16 mouse cellular contexts compared by ENCODE assay signal in genomic region chr15:62216688-62217477, GRCm38 (mm10).
DNase-seq lines count a peak whose midpoint lies in the region; ATAC-seq and TF ChIP-seq lines count a peak whose summit lies in the region.
"Had no signal": no experiment of that assay in that cellular context is flagged by ENCODE, and none has a peak within 500 bp of the region (broad histone marks: within the 10 kb centered on the region; RNA-seq: fewer than 3 reads in every experiment).

No protein-coding gene starts in this region.

- no peak for ATAC-seq in heart, embryonic 11.5 days (replicated peaks; ENCODE audit: insufficient number of reproducible peaks, low FRiP score, low TSS enrichment)
- ATAC-seq in erythroid progenitor cell, adult 5-6 weeks (replicated peaks; ENCODE audit: low FRiP score, poor library complexity, severe bottlenecking): no peak
- ATAC-seq: hindbrain, embryonic 16.5 days had no signal

- no peak overlapping the region for H3K4me3 ChIP-seq in heart, embryonic 11.5 days (ENCODE audit: low read depth, low read length)
- no peak overlapping the region for H3K4me3 ChIP-seq in cerebellum, adult 2 months (replicated peaks; ENCODE audit: insufficient read depth, low read depth, low read length)
- H3K4me3 ChIP-seq: erythroblast, embryonic 14.5 days; megakaryocyte, embryonic 14.5 days; neural tube, embryonic 13.5 days had no signal

- no peaks in the 10 kb centered on the region for H3K27me3 ChIP-seq in heart, embryonic 11.5 days (ENCODE audit: control insufficient read depth, insufficient read depth, low read length)
- H3K27me3 ChIP-seq in cerebellum, adult 2 months (ENCODE audit: control insufficient read depth, insufficient read depth, low read length): no peaks in the 10 kb centered on the region; the same call in 1 of the 2 replicates
- H3K27me3 ChIP-seq: megakaryocyte, embryonic 14.5 days; neural tube, embryonic 13.5 days had no signal

- no peaks in the 10 kb centered on the region for H3K36me3 ChIP-seq in heart, embryonic 11.5 days (ENCODE audit: control insufficient read depth, insufficient read depth, low read length)
- H3K36me3 ChIP-seq: neural tube, embryonic 13.5 days had no signal

- no peak overlapping the region for H3K4me2 ChIP-seq in heart, embryonic 11.5 days
- H3K4me2 ChIP-seq: neural tube, embryonic 13.5 days had no signal

- no peak for TF ChIP-seq CTCF in cerebellum, adult 2 months (IDR thresholded peaks at IDR 0.05; ENCODE audit: borderline replicate concordance, insufficient read depth, low read depth, low read length)

- no peaks in the 10 kb centered on the region for H3K9me3 ChIP-seq in heart, embryonic 11.5 days (replicated peaks; ENCODE audit: control insufficient read depth, low read length)
- H3K9me3 ChIP-seq: megakaryocyte, embryonic 14.5 days; neural tube, embryonic 13.5 days had no signal

- H3K9ac ChIP-seq in heart, embryonic 11.5 days (ENCODE audit: low read depth, low read length): no peak overlapping the region
- H3K9ac ChIP-seq: neural tube, embryonic 13.5 days had no signal

- DNase-seq in heart, adult 18-20 months: peak; percentile 55 to 71
- DNase-seq in 3T3-L1 (ENCODE audit: low read depth, low spot score) (peak; percentile 54), adipocyte (ENCODE audit: low spot score) (peak; percentile 85)
- peak; percentile 46 to 63 for DNase-seq in heart, postnatal 10 days
- no peak for DNase-seq in cerebellum, adult 2 months
- DNase-seq in left cerebral cortex, adult 8-10 months (ENCODE audit: low spot score in 2 of 2): no peak
- DNase-seq: cerebellum, adult 9-11 months; kidney, postnatal 4 days; right cerebral cortex, postnatal 4 days had no signal

- intact Hi-C loops in heart, postnatal 10 days (cut with DNase I): loop anchor here (5.0 kb wide), 1 partner anchor 110 kb away; no protein-coding TSS in a partner anchor

- no peak overlapping the region for H3K27ac ChIP-seq in heart, embryonic 11.5 days (ENCODE audit: low read depth, low read length)
- H3K27ac ChIP-seq in cerebellum, adult 2 months (ENCODE audit: insufficient read depth, low read length): no peak overlapping the region
- H3K27ac ChIP-seq: neural tube, embryonic 13.5 days; stomach, postnatal 0 days had no signal

- 42% methylated on average over 8 of the region's 8 CpGs for WGBS in heart, embryonic 11.5 days (ENCODE audit: insufficient replicate concordance)
- 77% methylated on average over 8 of the region's 8 CpGs for WGBS in cerebellum, adult 2 months

- TF ChIP-seq POLR2A in cerebellum, adult 2 months (IDR thresholded peaks at IDR 0.05; ENCODE audit: borderline replicate concordance, insufficient read depth, low read length): no peak

- peaks cover 11% of the 10 kb centered on the region for H3K4me1 ChIP-seq in heart, embryonic 11.5 days (ENCODE audit: control insufficient read depth, insufficient read depth, low read length)
- H3K4me1 ChIP-seq in cerebellum, adult 2 months (ENCODE audit: control insufficient read depth, insufficient read depth, low read length): no peaks in the 10 kb centered on the region
- H3K4me1 ChIP-seq: neural tube, embryonic 13.5 days had no signal

Comparison
In these comparisons a context has a peak if more than half of its experiments do, and no peak if none do; other contexts are left out.
1. DNase-seq: peak in heart, adult 18-20 months (2 of 2), 3T3-L1 (single experiment), adipocyte (single experiment) and heart, postnatal 10 days (2 of 2); none in cerebellum, adult 2 months (0 of 2) and left cerebral cortex, adult 8-10 months (0 of 2).